Mouse (Mus musculus) embryonic facial prominence, embryonic 14.5 days (tissue): Measurements from ENCODE around the gene Gstt2. TPM values are rescaled to one million over a fixed set of nuclear protein-coding genes. Genes with fewer than 3 reads are reported as not detected.
A peak's percentile ranks its signal among the peaks of the same experiment; 100 is the strongest.

ENCODE experiments used
- ATAC-seq: fragments of 200-750 bp; cut with Nextera tagmentation; 2 replicates; pipeline ENCODE4 v1.8.0; 2017; ENCODE audit warnings: low read depth, moderate number of reproducible peaks, moderate TSS enrichment
- DNase-seq: peaks from one replicate; pipeline ENCODE4 v3.0.0-alpha.2; 2015; ENCODE audit warnings: low spot score
- H3K27ac ChIP-seq: fragments of 300-500 bp; sonication (generic); replicated peaks from 2 replicates; pipeline ENCODE4 v1.5.1; 2014; ENCODE audit warnings: low read depth, mild to moderate bottlenecking, low read length, moderate library complexity
- H3K27me3 ChIP-seq: fragments of 300-500 bp; sonication (generic); replicated peaks from 2 replicates; pipeline ENCODE4 v1.6.1; 2014; ENCODE audit warnings: low read length; ENCODE audit not compliant: control insufficient read depth, insufficient read depth
- H3K36me3 ChIP-seq: fragments of 300-500 bp; sonication (generic); 2 replicates; pipeline ENCODE4 v1.6.1; 2014; ENCODE audit warnings: low read length, mixed read lengths; ENCODE audit not compliant: control insufficient read depth, insufficient read depth
- H3K4me1 ChIP-seq: fragments of 300-500 bp; sonication (generic); 2 replicates; pipeline ENCODE4 v1.6.1; 2014; ENCODE audit warnings: antibody characterized with exemption, low read length; ENCODE audit not compliant: control insufficient read depth, insufficient read depth
- H3K4me2 ChIP-seq: fragments of 300-500 bp; sonication (generic); 2 replicates; pipeline ENCODE4 v1.6.1; 2014; ENCODE audit warnings: low read depth, mild to moderate bottlenecking, low read length, moderate library complexity, mixed read lengths
- H3K4me3 ChIP-seq: fragments of 300-500 bp; sonication (generic); 2 replicates; pipeline ENCODE4 v1.5.1; 2014; ENCODE audit warnings: low read depth, mild to moderate bottlenecking, low read length
- H3K9ac ChIP-seq: fragments of 300-500 bp; sonication (generic); 2 replicates; pipeline ENCODE4 v1.6.1; 2014; ENCODE audit warnings: low read depth, mild to moderate bottlenecking, low read length, moderate library complexity, mixed read lengths
- H3K9me3 ChIP-seq: fragments of 300-500 bp; sonication (generic); 2 replicates; pipeline ENCODE4 v1.6.1; 2016; ENCODE audit warnings: low read length; ENCODE audit not compliant: control insufficient read depth
- WGBS: fragments of 180-500 bp; shearing (Covaris S2); extraction: QIAGEN DNeasy Blood & Tissue Kit; methylation state at CpG from one replicate; pipeline ENCODE4 v1.1.7; 2014; 5-methylcytosine and 5-hydroxymethylcytosine counted together
- polyA plus RNA-seq: library from polyadenylated mRNA; unstranded; fragments of >200 nt; fragmentation: Nextera tagmentation; extraction: Ambion mirVana; gene quantifications from 2 replicates; pipeline ENCODE4 v1.2.1, GENCODE M21; 2014

Gstt2 gene
- polyA plus RNA-seq, 1 experiment from 2014 or later, result 9.7 TPM

- no peak for DNase-seq
- H3K9ac ChIP-seq, result no peak overlapping the region; the same call in 1 of the 2 replicates
- no peaks in the 10 kb centered on the region for H3K9me3 ChIP-seq
- peaks cover 20% of the 10 kb centered on the region for H3K36me3 ChIP-seq
- 93% methylated on average over 4 of the region's 4 CpGs for WGBS
- peaks cover 10% of the 10 kb centered on the region for H3K4me1 ChIP-seq
- H3K27me3 ChIP-seq, result no peaks in the 10 kb centered on the region
- no peak overlapping the region for H3K4me2 ChIP-seq
- no peak overlapping the region for H3K27ac ChIP-seq
- no peak overlapping the region for H3K4me3 ChIP-seq
- no peak for ATAC-seq
Measured at GRCm38 (mm10) chr10:75857598-75857997, 20.4 kb upstream of the Gstt2 start.

DNA sequence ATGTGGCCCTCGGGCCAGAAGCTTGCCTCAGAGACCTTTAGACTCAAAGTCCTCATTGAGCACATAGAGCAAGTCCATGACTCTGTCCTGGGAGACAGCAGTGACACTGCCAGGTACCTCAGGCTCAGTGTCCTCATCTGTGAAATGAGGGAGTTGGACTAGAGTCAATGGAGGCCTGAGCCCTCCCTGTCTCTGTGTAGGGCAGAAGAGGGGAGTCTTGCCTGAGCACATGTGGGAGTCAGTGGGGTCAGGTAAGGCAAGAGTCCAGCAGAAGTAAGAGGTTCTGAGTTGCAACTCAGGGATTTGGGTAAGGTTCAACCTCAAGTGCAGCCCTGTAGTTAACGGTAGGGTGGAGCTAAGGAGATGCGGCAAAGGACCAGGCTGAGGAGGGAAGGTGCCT is 19.8 kb upstream of the Gstt2 start:
- H3K27ac ChIP-seq, result no peak overlapping the region

DNA sequence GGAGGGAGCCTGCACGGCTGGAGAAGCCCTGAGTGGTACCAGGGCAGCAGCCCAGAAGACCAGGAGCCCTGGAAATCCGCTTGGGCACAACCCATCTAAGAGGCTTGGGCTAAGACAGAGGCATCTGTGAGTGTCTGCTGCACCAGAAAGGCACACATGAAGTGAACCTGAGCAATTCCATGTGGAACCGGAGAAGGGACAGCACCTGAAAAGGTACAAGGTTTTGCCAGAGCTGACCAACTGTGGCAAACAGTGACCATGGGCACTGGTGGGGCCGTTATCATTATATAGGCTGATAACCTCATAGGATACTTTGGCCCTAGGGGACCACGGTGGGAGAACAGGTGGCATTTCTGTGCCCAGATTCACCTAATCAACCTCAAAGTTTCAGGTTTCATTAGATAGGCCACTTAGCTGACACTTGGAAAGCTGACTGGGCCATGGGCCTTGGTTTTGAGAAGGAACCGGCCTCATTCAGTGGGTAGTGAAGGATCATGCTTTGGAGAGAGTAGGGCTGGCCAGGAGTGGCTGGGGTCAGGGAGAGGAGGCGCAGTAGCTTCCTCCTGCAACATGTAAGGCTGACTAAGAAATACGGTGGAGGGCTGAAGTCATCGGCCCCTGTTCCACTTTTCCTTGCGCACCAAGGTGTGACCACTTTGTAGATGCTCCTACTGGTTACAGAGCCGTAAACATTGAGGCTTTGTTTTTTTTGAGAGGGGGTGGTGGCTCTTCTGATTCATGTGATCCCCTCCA is 19.1 kb upstream of the Gstt2 start:
- Histone ChIP-seq H3K4me2 (no peak overlapping the region), H3K4me1 (peaks cover 10% of the 10 kb centered on the region), H3K4me3 (no peak overlapping the region), H3K9ac (no peak overlapping the region), H3K9me3 (no peaks in the 10 kb centered on the region), H3K27me3 (no peaks in the 10 kb centered on the region), H3K27ac (no peak overlapping the region), H3K36me3 (peaks cover 20% of the 10 kb centered on the region)
- ATAC-seq, result no peak
- no peak for DNase-seq
- WGBS, result 77% methylated on average over 11 of the region's 11 CpGs

More for the DNA sequence above, 19.8 kb upstream of the Gstt2 start:
- Histone ChIP-seq H3K4me1 (peaks cover 10% of the 10 kb centered on the region), H3K9me3 (no peaks in the 10 kb centered on the region), H3K36me3 (peaks cover 20% of the 10 kb centered on the region), H3K27me3 (no peaks in the 10 kb centered on the region), H3K9ac (no peak overlapping the region), H3K4me2 (no peak overlapping the region), H3K4me3 (no peak overlapping the region)
- 79% methylated on average over 3 of the region's 3 CpGs for WGBS
- DNase-seq (no peak), ATAC-seq (no peak)

DNA sequence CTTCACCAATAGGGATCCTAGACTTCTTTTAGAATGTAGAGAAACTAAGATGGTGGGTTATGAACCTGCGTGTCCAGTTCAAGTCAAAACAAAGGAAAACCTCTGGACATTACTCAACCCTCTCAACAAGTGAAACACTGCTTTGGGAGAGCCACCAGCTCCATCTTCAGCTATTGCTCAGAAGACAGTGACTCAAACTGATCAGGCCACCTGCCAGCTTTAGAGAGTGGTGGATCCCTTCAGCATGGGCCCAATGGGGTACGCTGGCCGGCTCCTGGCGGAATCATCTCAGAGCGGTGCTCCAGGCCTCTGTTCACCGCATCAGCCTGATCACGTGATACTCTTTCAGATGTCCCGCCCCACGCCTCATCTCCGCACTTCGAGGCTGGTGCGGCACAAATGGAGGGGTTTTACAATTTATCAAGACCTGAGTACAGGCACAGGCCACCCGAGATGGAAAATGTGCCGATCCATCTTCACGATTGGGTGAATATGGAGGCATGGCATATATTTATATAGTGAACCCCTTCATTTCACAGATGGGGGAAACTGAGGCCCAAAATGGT is 18.3 kb upstream of the Gstt2 start:
- ATAC-seq (no peak), DNase-seq (no peak)
- 90% methylated on average over 15 of the region's 15 CpGs for WGBS
- no peak overlapping the region for H3K4me2 ChIP-seq
- H3K9me3 ChIP-seq, result no peaks in the 10 kb centered on the region
- no peaks in the 10 kb centered on the region for H3K27me3 ChIP-seq
- H3K4me3 ChIP-seq, result no peak overlapping the region
- peaks cover 20% of the 10 kb centered on the region for H3K36me3 ChIP-seq
- peaks cover 12% of the 10 kb centered on the region for H3K4me1 ChIP-seq
- H3K27ac ChIP-seq, result no peak overlapping the region
- no peak overlapping the region for H3K9ac ChIP-seq

DNA sequence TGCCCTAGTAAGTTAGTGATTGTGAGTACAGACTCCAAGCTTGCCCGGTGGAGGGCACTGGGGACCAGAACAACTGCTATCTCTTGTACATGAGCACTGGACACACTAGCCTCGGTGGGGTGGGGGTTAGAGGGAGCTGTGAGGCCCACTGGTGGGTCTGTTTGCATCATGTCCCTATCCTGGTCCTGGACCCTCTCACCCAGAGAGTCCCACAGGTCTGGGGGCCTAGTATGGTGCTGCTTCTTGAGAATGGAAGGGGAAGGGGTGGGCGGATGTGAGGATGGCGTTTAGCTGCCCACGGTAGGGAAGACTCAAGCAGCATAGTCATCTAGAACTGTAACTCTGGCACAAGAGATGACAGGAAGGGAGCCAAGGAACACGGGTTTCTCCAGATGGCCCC is 17.6 kb upstream of the Gstt2 start:
- H3K9me3 ChIP-seq, result no peaks in the 10 kb centered on the region
- H3K9ac ChIP-seq, result no peak overlapping the region
- H3K36me3 ChIP-seq, result peaks cover 20% of the 10 kb centered on the region
- DNase-seq (no peak), ATAC-seq (no peak)
- 87% methylated on average over 6 of the region's 6 CpGs for WGBS
- no peak overlapping the region for H3K27ac ChIP-seq
- H3K4me2 ChIP-seq, result no peak overlapping the region
- H3K27me3 ChIP-seq, result no peaks in the 10 kb centered on the region
- H3K4me1 ChIP-seq, result peaks cover 9% of the 10 kb centered on the region; the same call in 1 of the 2 replicates
- H3K4me3 ChIP-seq, result no peak overlapping the region

GRCm38 (mm10) chr10:75854096-75854495 is 16.9 kb upstream of the Gstt2 start:
- Histone ChIP-seq H3K4me1 (peaks cover 9% of the 10 kb centered on the region; the same call in 1 of the 2 replicates), H3K4me2 (no peak overlapping the region), H3K27ac (no peak overlapping the region), H3K36me3 (peaks cover 20% of the 10 kb centered on the region), H3K4me3 (no peak overlapping the region), H3K9ac (no peak overlapping the region), H3K27me3 (no peaks in the 10 kb centered on the region), H3K9me3 (no peaks in the 10 kb centered on the region)
- WGBS, result 48% methylated on average over 5 of the region's 5 CpGs
- ATAC-seq (peak; percentile 32; the same call in 1 of the 2 replicates), DNase-seq (no peak)

DNA sequence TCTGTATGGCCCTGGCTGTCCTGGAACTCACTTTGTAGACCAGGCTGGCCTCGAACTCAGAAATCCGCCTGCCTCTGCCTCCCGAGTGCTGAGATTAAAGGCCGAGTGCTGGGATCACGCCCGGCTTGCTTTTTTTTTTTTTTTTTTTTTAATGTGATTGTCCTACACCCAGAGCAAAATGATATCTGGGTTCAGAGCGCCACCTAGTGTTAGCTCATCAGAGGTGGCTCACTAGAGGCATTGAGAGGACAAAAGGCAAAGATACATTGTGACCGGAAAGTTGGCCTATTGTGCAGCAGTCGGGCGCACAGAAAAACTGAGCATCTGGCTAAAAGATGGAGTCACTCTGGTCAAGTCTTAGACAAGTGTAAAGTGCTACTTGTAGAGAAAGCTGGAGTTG is 16.2 kb upstream of the Gstt2 start:
- no peak overlapping the region for H3K9ac ChIP-seq
- peaks cover 19% of the 10 kb centered on the region for H3K36me3 ChIP-seq
- peak; percentile 78 for DNase-seq
- H3K27ac ChIP-seq, result no peak overlapping the region
- no peak overlapping the region for H3K4me2 ChIP-seq
- ATAC-seq, result peak; percentile 42; the same call in 1 of the 2 replicates
- no peaks in the 10 kb centered on the region for H3K9me3 ChIP-seq
- 0 out of 2 replicates have a peak, but pooled peaks cover 5% of the 10 kb centered on the region for H3K4me1 ChIP-seq
- 33% methylated on average over 10 of the region's 10 CpGs for WGBS
- no peaks in the 10 kb centered on the region for H3K27me3 ChIP-seq
- H3K4me3 ChIP-seq, result no peak overlapping the region

DNA sequence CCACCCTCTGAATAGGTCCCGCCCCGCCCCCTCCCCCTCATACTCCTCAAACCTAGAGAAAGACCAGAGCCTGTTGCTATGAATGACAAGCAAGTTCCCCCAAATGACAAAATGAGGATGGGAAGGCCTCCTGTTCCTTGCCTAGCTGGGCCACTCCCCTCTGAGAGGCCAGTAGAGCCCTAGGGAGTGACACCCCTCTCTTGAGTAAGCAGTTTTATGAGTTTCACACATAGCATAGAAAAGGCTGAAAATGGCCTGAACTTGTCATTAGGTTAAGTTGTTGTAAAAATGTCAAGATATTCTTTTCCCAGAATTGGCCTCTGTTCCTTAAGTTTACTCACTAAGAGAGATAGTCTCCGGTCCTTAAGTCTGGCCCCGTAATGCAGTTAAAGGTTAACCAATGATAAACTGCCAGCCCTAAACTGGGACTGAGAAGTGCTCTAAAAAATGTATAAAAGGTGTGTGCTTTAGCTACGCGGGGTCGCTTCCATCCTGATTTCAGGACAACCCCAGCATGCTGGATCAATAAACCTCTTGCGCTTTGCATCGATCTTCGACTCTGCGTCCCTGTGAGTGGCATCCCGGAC is 15.4 kb upstream of the Gstt2 start:
- no peak overlapping the region for H3K4me3 ChIP-seq
- H3K4me1 ChIP-seq, result 0 out of 2 replicates have a peak, but pooled peaks cover 5% of the 10 kb centered on the region
- no peaks in the 10 kb centered on the region for H3K27me3 ChIP-seq
- 95% methylated on average over 12 of the region's 12 CpGs for WGBS
- DNase-seq, result no peak
- ATAC-seq, result no peak
- H3K36me3 ChIP-seq, result peaks cover 11% of the 10 kb centered on the region
- H3K27ac ChIP-seq, result no peak overlapping the region
- no peak overlapping the region for H3K4me2 ChIP-seq
- no peak overlapping the region for H3K9ac ChIP-seq
- no peaks in the 10 kb centered on the region for H3K9me3 ChIP-seq
